Mouse (Mus musculus): ENCODE measurements around the gene Gpr182.

Gene Gpr182

DNA sequence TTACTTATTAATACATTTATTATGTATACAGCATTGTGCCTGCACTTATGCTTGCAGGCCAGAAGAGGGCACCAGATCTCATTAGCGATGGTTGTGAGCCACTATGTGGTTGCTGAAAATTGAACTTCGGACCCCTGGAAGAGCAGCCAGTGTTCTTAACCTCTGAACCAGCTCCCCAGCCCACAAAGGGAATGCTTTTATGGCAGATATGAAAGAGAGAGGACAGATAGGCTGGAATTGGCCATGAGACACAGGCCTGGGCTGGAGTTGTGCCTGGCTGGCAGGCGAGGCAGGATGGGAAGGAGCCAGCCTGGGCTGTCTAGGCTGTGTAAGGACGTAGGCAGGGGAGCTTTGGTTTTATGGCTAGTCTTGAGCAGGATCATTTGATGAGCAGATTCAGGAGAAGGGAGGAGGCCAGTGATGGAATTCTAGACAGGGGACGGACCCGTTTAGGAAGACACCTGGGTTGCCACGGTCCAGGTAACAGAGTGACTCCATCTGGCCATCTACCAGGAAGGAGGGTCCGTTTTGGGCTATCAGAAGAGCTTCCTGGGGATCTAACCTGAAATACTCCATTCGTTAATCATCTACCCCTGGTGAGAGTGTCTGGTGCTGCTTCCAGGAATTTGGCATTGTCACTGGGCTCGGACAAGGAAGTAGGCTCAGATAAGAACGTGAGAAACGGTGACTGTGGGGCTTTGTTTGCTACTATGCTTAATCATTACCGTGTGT, 13.2 kb downstream of the Gpr182 start:
- DNase-seq, result peak; percentile 65

DNA sequence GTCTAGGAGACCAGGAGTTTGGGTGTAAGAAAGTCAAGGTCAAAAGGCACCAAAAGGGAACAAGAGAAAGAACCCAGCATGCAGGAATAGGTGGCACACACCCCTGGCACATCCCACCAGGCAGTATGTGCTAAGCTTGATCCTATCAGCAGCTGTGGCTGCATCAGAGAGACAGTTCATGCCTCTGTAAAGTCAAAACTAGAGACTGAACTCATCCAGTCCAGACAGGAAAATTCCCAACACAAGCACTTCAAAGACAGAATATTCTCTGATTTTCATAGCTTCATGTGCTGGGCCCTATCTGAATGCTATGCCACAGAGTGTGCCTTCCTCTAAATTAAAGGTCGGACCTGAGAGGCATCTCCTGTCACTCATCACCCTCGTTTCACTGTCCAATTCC, 14.0 kb downstream of the Gpr182 start:
- no peak for DNase-seq

- DNase-seq, result no peak
These were observed 14.6 kb downstream of the Gpr182 start for GRCm38 (mm10) chr10:127736916-127737315.

DNA sequence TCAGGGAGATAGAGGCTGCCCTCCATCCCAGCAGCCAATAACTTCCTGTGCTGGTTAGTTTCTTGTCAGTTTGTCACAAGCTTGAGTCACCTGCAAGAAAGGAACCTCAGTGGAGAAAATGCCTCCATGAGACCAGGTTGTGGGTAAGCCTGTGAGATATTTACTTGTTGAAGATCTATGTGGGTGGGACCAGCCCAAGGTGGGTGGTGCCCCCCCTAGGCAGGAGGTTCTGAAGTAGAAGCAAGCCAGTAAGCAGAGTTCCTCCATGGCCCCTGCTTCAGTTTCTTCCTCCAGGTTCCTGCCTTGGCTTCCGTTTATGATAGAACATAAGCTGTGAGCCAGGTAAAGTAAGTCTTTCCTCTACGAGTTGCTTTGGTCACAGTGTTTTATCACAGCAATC, 15.3 kb downstream of the Gpr182 start:
- DNase-seq, result no peak

GRCm38 (mm10) chr10:127734434-127734833, 17.1 kb downstream of the Gpr182 start:
- DNase-seq, result no peak

DNA sequence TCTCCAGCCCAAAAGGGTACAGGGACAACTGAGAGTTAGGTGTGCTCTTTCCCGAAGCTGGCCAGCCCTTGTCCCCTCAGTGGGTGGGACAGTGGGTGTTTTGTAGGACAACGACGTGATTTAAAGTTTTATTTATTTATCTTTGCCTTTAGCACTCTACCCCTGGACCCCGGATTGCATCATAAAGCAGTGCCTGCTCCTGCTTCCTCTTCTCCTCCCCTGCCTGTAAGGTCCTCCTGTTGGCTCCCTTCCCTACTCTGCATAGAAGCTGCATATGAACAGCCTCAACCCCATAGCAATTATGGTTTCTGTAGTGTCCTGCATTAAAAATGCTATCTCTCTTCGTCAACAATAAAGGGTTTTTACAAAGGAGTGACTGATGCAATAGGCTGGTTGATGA, 20.1 kb downstream of the Gpr182 start:
- no peak for DNase-seq

GRCm38 (mm10) chr10:127730933-127731310, 20.6 kb downstream of the Gpr182 start:
- DNase-seq, result no peak

DNA sequence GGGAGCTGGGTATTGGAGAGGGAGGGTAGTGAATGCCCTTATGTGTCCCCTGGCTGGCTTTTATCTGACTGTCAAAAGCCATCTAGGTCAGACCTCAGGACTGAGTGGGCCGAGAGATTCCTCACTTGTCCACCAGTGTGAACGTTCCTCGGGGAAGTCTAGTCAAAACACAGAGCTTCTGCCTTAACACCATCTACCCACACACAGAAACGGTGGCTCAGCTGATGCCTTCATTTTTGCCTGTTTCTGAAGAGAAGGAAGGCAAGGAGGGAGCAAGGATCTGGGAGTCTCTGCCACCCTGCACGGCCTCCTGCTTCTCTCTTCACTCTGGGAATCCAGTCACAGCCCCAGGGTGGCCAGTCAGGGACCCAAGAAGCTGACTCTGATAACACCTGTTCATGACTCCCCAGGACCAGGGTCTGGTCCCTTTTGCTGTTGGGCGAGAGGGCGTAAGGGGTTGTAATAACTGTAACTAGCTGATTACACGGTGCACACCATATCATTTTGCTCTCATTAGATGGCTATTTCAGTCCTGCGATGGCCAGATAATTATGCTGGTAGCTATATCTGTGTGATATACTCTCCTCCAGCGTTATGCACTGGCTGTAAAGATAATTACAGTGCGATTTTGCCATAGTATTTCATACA, 21.1 kb downstream of the Gpr182 start:
- DNase-seq, result no peak

GRCm38 (mm10) chr10:127728437-127728836, 23.1 kb downstream of the Gpr182 start:
- no peak for DNase-seq

DNA sequence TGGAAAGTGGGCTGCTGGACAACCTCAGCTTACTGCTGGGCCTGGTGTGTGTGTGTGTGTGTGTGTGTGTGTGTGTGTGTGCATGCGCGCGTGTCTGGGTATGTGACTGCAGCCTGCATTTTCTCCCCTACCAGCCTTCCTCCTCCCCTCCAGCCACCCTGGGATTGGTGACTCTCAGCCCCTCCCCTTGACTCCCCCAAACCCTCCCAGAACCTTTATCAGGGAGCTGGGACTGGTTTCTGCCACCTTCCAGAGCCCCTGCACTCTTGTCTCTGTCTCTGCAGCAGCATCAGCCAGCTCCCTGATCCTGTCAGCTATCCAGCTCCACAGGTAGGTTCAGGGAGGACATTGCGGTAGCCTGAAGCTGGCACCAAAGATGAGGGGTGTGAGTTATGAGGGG, 26.4 kb downstream of the Gpr182 start:
- DNase-seq, result no peak

DNA sequence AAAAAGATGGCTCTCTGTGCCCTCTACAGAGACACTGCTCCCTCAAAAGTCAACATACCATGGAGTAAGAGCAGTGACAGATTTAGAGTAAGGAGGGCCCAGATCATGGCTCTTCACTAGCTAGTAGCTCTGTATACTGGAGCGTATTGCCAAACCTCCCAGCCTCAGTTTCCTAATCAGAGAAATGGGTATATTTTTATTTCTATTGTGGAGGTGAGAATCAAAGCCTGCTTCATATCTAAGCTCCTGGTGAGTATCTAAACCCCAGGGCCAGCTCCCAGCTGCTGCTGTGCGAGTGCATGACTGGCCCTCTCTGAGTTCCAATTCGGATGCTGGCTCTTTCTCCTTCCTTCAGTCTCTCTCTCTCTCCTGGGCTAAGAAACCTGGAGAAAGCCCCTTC, 27.4 kb downstream of the Gpr182 start, which contains the start of gene Tac2:
Tac2 (plus strand) TSS at position 301 of the 400 bp plus-strand sequence.
- no peak for DNase-seq

DNA sequence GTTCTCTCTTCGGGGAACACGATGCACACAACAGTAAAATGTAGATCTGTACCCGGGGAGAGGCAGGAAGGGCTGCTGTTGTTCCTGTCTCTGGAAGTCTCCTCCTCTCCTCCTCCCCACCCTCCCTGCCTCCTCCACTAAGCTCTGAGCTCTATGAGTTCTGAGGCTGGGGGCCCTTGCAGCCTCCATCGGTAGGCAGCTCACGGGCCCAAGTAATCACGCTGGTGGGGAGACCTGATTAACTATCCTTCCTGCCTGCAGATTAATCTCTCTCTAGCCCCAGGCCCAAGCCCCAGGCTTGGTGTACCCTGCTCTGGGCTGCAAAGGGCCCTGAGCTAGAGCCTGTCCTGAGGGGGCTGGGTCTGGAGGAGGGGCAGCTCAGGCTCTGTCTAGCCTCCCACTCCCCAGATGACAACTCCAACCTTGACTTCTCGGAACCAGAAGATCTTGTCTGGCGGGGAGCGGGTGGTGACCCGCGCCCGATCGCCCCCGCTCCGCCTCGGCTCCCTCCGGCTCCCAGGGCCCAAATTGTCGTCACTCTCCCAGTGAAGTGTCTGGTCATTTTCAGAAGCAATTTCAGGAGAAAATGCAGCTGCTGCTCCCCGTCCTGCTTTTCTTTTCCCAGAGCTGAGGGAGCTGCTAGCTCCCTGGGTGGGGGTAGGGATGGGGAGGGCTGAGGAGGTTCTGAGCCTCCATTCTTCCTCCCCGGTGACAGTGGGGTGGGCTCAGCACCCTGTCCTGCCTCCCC, 29.7 kb downstream of the Gpr182 start:
- no peak for DNase-seq

DNA sequence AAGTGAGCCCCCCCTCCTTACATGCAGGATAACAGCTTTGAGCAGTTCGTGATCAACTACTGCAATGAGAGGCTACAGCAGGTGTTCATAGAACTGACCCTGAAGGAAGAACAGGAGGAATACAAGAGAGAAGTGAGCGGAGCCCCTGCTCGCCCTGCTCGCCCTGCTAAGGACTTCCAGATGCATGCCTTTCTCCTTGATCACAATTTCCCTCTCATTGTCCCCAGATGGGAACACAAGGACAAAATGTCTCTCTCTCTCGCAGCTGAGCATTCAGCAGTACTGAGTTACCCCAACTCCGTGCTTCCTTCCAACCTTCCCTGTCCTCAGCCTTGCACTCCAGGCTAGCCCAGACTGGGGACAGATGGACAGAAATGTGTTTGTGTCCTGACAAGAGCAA, 38.8 kb downstream of the Gpr182 start:
- no peak for DNase-seq

GRCm38 (mm10) chr10:127710331-127710730, 41.2 kb downstream of the Gpr182 start:
- no peak for DNase-seq

GRCm38 (mm10) chr10:127708850-127709370, 42.6 kb downstream of the Gpr182 start:
- no peak for DNase-seq

- DNase-seq, result peak; percentile 36
These were observed 43.8 kb downstream of the Gpr182 start for GRCm38 (mm10) chr10:127707721-127708120.

- no peak for DNase-seq
These were observed 45.7 kb downstream of the Gpr182 start for GRCm38 (mm10) chr10:127705783-127706182.

GRCm38 (mm10) chr10:127704766-127705220, 46.7 kb downstream of the Gpr182 start, which contains the start of gene Myo1a:
Myo1a (plus strand) TSS chr10:127705170.
- no peak for DNase-seq

GRCm38 (mm10) chr10:127704293-127704692, 47.2 kb downstream of the Gpr182 start:
- DNase-seq, result no peak

- no peak for DNase-seq
These were observed 48.2 kb downstream of the Gpr182 start for GRCm38 (mm10) chr10:127703299-127703698.

DNA sequence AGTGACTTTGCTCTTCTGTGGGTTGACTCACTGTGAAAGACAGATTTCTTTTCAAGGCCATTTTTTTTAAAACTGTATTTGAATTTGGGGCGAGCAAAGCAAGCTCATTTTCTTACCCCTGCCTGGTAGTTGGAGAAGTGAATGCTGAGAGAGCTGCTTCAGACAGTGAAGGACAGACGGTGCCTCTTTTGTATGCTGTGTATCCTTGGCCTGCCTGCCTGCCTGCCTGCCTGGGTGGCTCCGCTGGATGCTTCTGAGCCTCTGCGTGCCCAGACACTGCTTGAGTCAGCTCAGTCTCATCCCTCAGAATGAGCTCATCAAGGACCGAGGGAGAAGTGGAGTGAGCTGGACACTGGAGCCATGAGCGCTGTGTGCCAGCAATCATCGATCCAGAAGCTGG, 52.6 kb downstream of the Gpr182 start:
- no peak for DNase-seq
